Mouse (Mus musculus) spleen, embryonic (tissue): ENCODE measurements around the gene Gfap.

Source experiments
- CTCF ChIA-PET: fragments of 350-600 bp; sonication (Branson Sonifier 250); formaldehyde crosslinking; loops from one replicate; lab custom pipeline; 2022; lab: Charles Lee

Gene Gfap

DNA sequence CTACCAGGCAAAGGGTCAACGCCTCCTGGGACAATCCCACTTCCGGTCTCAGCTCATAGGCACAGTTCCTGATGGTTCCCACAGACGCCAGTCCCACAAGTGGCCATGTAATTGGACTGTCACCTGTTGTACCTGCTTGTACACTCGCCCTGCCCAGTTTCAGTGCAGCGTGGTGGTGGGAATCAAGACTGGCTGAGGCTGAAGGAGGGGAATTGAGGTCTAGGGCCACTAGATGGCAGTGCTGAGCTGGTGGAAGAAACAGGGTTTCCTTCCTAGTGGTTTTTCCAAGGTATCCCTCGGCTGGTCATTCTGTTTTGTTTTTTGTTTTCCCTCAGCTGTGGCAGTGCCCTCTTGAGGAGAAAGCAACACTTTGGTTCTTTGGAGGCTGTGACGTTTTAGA, at the start of gene Gfap:
Gfap (minus strand) TSS at position 150 of the 400 bp plus-strand sequence.
- CTCF ChIA-PET: interaction anchor here (0.6 to 0.7 kb wide), 2 partner anchors 91 to 93 kb away, joined by 3 to 5 read pairs; no protein-coding TSS in a partner anchor

DNA sequence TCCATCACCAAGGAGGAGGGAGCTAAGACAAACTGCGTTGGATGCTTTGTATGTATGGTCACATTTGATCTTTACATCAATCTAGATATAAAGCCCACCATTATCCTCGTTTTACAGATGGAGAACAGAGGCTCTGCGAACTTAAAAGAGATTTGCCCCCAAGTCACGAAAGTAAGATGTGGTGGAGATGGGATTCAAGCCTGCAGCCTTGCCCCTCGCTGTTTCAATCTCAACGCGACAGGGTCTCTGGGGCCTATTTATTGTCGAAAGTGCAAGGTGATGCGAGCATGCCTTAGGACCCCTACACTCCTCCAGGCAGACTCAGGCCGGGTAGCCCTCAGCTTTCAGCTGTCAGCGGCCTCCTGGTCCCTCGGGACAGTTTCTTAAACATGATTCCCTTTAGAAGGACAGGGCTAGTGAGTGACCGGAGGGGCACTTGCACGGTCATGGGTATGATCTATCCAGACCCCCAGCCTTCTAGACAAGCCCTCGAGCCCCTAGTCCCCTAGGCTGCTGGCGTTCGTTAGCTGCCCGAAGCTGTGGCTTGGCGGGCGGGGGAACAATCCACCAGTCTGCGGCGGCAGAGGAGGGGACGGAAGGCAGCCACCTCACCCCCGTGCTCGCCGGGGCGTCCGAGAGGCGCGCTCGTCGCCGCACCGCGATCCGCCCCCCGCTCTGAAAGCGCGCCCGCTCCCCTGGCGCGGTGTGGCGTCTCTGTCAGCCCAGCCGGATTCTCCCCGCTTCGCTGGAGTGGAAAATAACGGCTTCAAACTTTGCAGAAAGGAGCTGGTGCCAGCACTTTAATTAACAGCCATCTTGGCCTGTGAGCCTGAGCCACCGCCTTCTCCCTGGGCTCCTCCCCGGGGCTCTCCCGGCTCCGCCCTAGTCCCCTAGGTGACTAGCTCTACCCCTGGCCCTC, 47.6 kb upstream of the Gfap start:
- CTCF ChIA-PET: interaction anchor here (0.7 kb wide), 1 partner anchor 174 kb away, joined by 3 read pairs; no protein-coding TSS in a partner anchor

DNA sequence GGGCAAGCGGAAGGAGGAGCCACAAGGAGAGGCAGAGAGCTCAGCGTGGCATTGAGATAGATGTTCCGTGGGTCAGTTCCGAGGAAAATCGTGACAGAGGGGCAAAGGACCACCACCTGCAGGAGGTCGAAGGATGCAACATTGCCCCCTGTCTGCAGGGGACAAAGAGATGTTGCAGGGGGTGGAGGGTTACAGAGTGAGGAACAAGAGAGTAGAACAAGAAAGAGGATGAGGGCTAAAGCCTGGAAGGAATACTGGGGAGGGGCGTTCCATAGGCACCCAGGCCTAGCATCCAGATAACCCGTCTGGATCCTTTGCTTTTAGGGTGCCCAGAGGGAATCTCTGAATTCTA, 46.3 kb upstream of the Gfap start:
- CTCF ChIA-PET: no interaction called here

GRCm38 (mm10) chr11:102946265-102946991, 45.7 kb upstream of the Gfap start, which contains the start of gene C1ql1:
TSS of gene C1ql1 (minus strand) at chr11:102946688.
- CTCF ChIA-PET: no interaction called here

DNA sequence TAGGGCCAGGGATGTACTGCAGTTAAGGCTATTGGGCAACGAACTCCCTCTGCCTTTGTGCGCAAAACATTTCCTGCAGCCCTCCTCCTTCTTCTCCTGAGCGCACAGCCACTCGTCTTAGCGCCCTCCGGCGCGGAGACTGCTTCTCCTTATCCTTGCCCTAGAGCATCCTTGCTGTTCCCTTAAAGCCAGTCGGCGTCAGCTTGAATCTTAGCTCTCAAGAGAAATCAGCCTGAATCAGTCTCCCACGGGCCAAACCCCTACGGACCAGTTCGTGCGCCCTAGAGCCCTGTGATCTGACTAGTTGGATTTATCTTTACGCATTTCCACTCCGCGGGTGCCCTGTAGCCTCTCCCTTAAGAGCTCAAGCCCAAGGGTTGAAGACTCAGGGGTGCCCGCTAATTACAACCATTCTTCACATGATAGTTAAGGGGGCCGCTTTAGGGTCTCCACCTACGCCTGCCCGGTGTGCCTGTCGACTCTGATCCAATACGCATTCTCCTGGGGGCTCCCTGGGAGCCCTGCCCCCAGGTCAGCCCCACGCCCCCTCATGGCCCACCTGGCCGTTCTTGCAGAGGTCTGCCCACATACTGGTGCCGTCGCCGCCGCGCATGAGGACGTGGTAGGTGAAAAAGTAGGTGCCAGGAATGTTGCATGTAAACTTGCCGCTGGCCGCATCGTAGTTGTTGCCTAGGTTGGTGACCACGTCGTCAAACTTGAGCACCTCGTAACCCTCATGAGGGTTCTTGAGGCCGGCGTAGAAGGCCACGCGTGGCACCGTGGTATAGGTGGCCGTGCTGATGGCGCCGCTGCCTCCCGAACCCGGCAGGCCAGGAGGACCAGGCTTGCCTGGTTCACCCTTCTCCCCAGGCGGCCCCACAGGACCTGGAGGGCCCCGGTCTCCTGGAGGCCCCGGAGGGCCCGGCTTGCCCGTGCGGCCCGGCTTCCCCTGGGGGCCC, 44.9 kb upstream of the Gfap start:
- CTCF ChIA-PET: interaction anchor here (0.6 kb wide), 1 partner anchor 1417 kb away, joined by 9 read pairs; no protein-coding TSS in a partner anchor

- CTCF ChIA-PET: interaction anchor here (0.9 kb wide), 1 partner anchor 12 kb away, joined by 3 read pairs; no protein-coding TSS in a partner anchor
Measured at GRCm38 (mm10) chr11:102941236-102941635, 40.5 kb upstream of the Gfap start.

DNA sequence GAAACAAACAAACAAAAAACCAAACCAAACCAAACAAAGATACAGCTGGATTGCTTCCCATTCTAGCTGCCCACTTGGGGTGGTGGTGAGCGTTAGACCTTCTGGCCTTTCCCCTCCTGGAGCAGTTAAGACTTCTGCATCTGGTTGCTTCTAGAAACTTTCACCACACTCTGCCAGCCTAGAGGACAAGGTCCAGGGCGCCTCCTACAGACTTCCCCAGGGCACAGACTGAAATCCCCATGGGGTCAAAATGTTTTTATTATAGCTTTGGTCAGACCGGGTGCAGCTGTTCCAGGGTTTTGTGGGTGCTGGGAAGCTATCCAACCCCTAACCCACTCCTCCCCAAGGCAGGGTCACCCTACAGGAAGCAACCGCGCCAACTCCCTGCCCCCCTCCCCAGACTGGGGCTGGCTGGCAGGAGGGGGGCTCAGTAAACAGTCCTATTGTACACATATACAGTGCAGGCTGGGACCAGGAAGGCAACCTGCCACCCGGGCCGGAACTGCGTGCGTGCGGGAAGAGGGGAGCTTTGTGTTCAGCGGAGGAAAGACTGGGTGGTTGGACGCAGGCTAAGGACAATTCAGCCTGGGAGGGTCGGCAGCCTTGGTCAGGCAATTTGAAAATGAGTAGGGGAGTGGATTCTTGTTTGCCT, 38.4 kb upstream of the Gfap start:
- CTCF ChIA-PET: no interaction called here

- CTCF ChIA-PET: no interaction called here
Measured at GRCm38 (mm10) chr11:102937529-102938182, 36.9 kb upstream of the Gfap start.

DNA sequence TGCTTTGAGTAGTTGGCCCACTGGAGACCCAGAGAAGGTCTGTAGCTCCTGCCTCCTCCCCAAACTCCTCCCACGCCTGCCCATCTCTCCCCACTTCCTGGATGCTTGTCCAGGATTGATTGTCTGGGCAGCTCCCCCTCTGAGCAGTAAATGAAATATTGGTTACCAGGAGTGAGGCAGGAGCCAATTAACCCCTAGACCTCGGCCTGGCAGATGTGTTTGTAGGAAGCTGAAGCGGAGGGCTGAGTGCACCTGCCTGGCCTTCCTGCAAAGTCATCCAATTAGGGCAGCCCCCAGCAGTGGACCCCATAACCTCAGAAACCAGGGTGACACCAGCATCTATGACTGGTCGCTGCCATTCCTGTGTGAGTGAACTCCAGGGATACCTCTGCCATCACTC, 35.6 kb upstream of the Gfap start:
- CTCF ChIA-PET: no interaction called here

- CTCF ChIA-PET: no interaction called here
Measured at GRCm38 (mm10) chr11:102930672-102931071, 30.0 kb upstream of the Gfap start.

GRCm38 (mm10) chr11:102925351-102925717, 24.6 kb upstream of the Gfap start:
- CTCF ChIA-PET: interaction anchor here (0.6 to 0.7 kb wide), 5 partner anchors 48 to 1224 kb away, joined by 3 to 5 read pairs (median 4); no protein-coding TSS in a partner anchor

GRCm38 (mm10) chr11:102924557-102925350, 24.0 kb upstream of the Gfap start, which contains the start of gene Kif18b:
TSS of gene Kif18b (minus strand) at chr11:102925124.
- CTCF ChIA-PET: interaction anchor here (0.6 kb wide), 2 partner anchors 48 to 1139 kb away, joined by 4 to 5 read pairs; no protein-coding TSS in a partner anchor

GRCm38 (mm10) chr11:102921491-102921890, 20.8 kb upstream of the Gfap start:
- CTCF ChIA-PET: no interaction called here

DNA sequence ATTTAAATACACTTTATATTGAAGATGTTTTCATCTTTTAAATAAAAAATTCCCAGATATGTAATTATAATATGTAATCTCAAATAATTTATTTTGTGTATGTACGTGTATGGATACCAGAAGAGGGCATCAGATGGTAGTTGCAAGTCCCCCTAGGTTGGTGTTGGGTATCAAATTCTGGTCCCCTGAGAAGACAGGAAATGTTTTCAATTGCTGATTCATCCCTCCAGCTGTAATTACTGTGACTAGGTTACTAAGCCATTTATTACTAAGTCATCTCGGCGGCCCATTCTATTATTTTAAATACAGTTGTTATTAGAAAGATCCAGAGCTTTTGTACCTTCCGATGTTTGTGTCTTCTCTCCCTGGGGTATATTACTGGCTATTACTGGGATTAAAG, 17.4 kb upstream of the Gfap start:
- CTCF ChIA-PET: no interaction called here

DNA sequence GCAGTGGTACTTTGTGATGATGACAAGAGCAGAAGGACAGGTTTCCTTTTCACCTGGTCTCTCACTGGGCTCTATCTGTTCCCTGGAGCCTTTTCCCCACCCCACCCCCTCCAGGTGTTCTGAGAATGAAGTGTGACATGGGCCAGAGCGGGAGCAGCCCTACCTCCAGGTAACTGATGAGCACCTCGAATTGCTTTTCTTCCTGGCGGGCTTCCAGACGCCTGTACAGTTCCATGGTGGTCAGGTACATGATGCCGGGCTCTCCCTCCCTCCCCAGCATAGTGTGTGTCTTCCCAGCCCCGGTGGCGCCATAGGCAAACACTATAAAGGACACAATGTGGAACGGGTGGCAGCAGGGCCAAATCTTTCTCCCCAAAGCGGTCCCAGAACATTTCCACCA, 14.7 kb upstream of the Gfap start:
- CTCF ChIA-PET: no interaction called here

DNA sequence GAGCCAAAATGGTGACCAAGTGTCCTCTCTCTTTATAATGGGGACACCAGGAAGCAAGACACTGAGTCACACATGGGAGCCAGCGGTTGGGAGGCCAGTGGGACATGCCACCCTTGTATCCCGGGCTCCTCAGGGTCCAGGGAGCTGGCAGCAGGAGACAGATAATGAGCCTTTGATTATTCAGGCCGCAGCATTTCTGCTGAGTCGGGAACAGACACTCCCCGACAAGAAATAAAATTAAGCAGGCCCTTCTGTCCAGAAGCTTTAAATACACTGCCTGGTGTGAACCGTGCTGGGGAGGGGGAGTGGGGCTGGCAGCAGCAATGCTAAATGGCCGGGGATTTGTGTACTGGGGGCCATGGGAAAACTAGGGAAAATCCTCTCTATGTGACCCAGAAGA, 10.7 kb upstream of the Gfap start:
- CTCF ChIA-PET: no interaction called here

DNA sequence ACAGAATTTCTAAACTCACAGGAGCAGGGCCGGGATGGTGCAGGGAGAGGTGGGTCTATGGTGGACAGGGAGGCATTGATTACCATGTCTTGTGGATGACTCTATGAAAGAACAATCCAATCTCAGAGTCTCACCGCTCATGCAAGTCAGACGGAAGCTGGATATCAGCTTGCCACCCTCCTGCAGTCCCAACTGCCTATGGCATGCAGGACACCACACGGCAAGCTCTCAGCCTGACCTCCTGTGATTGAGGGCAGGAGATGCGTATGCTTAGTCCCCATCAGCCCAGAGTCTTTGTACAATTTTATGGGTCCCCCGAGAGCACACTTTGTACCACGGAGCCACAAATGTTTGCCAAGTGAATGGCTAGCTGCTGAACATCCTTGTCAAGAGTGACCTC, 2.9 kb upstream of the Gfap start:
- CTCF ChIA-PET: no interaction called here

DNA sequence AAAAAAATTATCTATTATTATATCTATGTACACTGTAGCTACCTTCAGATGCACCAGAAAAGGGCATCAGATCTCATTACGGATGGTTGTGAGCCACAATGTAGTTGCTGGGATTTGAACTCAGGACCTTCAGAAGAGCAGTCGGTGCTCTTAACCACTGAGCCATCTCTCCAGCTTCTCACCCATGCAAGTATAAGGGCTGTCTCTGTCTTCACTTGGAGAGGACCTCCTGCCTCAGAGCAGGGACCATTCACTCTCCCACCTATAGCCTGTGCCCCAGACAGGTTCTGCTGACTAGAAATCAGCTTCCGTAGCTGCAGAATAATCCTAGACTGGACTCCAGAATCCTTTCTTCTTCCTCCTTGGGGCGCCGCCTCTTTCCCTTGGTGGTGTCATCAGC, 1.4 kb upstream of the Gfap start:
- CTCF ChIA-PET: no interaction called here

- CTCF ChIA-PET: no interaction called here
Measured at GRCm38 (mm10) chr11:102901199-102901598, 487 bp upstream of the Gfap start.
